Mouse (Mus musculus) c-Kit-positive CD71-positive TER-119-negative erythroid progenitor cells, embryonic 14.5 days (primary cell): Measurements from ENCODE around the gene Ska2.

Experiments used
- DNase-seq: peaks from one replicate; pipeline ENCODE4 v3.0.0-alpha.2; 2013; ENCODE audit warnings: low read depth

Ska2 gene

DNA sequence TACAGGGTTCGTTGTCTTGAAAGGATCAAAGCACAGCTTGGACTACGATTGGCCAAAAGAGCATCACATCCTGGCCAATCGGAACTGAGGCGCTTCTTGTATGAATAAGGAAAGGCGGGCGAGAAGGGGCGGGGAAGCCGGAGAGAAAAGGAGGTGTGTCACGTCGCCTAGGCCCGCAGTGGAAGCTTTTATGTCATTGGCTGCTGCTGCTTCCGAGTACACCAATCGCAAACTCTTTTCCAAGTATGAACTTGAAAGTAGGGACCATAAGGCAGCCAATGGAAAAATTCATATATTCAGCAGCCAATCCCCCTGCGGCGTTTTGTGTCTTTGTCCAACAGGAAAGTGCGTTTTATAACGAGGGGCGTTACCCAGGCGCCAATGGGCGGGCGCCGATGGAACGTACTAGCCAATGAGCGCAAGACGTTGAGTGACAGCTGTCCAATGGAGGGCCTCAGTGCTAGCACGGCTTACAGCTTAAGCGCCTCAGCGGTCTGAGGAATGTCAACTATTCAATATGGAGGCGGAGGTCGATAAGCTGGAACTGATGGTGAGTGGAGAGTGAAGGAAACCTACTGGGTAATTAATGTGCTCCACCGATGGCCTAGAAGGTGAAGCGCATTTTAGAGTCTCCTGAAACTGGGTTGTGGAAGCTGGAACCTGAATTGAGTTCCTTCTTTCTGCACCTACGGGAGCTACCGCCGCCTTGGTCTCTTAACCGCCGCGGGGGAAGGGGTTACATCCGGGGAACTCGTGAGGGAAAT lies at the start of gene Ska2:
TSS of gene Ska2 (plus strand) at position 480 of the 764 bp plus-strand sequence.
- DNase-seq = peak; percentile 99

DNA sequence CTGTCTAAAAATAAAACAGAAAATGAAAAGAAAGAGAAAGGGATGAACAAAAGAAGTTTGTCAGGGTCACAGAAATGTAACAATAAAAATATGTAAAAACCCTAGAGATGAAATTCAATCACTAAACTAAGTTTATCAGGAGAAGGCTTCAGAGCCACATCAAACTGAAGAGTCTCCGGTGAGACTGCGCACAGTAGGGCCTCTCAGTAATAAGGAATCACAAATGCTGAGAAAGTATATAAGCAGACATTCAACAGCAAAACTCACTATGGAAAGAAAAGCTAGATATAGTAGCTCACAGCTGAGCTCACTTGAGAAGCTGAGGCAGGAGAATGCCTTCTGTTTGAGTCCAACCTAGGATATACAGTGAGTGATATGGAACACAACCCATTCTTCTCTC lies 48.6 kb upstream of the Ska2 start:
- no peak for DNase-seq

DNA sequence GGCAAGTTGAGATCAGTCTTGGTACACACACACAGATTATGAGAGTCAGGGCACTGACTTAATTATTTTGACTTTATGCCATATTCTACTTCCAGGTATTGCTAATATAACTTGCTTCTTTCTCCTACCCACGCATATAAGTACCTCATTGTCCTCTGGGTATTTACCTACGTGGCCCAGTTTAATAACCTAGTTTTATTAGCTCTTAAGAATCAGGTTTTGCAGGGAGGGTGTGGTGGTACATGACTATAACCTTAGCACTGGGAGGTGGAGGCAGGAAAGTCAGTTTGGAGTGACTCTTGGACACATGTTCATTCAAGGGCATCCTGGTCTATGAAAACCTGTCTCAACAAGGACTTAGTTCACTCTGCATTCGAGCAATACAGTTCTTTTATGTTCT lies 46.9 kb upstream of the Ska2 start:
- DNase-seq = no peak

DNA sequence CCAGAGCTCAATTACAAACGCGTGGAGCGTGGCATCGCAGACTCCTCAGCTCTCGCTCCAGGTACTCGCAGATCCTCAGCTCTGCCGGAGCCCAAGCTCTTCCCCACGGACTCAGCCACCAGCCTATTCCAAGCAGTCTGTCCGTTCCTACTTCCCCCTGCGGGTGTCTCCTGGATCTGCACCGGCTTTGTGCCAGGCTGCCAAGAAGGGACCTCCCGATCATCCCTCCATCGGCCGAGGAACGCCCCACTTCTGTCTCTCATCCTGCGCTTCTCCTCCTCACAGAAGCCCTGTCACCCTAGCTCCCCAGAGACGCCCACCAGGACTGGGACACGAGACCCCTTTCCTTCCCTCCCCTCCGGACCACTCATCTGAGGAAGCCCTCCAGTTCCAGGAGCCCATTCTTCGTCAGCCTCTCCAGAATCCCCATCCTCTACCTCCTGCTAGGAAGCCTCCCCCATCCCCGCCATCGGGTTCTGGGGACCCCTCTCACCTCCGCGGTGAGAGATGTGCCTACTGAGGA lies 35.6 kb upstream of the Ska2 start:
- peak; percentile 49 for DNase-seq

DNA sequence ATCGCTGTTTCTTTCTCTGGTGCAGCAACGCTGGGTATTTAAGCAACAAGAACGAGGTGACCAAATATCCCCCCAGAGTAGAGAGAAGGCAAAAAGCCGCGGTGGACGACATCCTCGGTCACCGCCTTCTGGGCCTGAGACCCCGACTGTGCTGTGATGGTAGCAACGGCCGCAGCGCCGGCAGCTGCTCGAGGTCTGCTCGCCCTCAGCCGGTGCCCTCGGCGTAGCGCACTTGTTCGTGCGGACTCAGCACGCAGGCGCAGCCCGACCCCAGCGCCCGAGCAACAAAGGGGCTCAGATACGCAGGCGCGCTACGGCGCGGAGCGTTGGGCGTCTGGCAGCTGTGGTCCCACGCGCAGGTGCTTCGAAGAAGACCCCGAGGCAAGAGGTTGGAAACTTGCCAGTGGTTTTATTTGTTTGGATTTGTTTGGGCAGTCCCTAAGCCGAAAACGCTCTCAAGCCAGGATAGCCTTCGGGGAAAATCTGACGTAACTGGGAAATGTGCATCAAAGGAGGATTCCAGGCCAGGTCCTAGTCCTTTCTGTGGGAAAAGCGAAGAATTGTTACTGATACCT lies 35.1 kb upstream of the Ska2 start, which contains the start of gene Gdpd1:
TSS of gene Gdpd1 (minus strand) at position 197 of the 575 bp plus-strand sequence.
- peak; percentile 88 for DNase-seq

DNA sequence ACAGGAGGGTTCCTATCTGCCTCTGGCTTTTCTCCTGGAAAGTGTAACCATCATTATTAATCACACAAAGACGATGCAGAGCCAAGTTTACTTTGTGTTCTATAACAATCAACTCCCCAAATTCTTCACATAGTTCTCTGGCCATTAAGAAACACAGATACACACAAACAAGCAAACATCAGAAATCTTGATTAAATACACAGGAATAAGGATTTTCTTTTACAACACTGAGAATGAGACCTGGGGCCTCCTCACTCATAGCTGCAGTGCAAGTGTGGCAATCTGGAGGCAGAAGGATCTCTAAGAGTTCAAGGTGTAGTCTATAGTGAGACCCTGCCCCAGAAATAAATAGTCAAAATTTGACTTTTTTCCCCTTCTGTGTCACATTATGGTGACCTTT lies 25.3 kb upstream of the Ska2 start:
- no peak for DNase-seq

DNA sequence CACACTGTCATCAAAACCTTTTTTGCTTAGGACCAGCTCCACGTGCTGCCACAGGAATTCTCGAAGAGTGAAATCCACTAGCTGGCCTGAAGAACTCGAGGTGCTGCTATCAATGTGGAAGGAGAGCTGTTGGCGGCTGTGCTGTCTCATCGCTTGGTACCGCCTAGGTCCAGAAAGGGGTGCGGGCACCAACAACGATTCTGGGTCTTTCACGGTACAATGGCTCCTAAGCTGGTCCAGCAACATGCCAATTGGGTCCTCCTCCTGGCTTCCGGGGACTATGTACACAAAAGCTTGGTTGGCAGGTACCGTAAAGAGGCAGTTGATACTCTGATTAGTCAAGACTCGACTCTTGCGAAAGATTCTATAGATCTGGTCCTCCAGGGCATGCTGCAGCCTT lies 23.6 kb upstream of the Ska2 start:
- no peak for DNase-seq

DNA sequence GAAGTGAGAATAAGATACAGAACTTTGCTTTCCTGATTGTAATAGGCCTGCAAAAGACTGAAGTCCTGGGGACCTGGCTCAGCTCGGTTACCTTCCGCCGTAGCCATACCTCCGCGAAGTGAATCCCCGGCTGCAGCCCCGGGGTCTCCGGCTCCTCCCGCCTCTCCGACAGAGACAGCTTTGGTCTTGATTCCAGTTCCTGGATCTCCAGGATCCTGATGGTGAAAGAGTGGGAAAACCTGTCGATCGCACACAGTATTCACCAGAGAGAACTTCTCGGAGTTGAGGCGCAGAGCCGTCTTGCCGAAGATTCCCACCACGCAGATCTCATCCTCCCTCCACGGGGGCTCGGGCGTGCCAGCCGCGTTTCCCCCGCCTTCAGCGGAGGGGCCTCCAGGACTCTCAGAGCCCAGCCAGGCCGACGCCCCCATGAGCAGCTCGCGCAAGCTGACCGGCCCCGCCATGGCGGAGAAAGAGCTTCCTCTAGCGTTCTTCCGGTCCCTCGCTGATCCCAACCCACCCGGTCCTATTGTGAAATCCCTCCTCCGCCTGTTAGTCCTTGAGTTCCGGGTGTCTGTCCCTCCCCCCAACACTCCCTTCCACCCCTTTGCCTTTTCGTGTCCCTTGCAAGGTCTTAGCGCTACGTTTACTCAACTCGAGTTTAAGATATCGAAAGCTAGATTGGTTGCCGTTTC lies 22.6 kb upstream of the Ska2 start, which contains the start of gene Smg8:
TSS of gene Smg8 (minus strand) at position 485 of the 695 bp plus-strand sequence.
- peak; percentile 89 for DNase-seq

DNA sequence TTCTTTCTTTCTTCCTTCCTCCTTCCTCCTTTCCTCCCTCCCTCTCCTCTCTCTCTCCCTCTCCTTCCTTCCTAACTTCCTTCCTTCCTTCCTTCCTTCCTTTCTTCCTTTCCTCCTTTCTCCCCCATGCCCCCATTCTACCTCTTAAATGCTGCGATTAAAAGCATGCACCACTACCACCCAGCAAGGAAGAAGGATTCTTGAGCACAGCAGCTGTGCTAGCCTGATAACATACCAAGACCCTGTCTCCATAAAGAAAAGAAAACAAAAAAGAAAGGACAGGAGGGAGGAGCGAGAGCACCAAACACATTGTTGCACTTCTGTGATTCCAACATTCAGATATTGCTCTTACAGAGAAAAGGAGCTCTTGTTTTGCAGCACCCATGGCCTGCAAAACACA lies 21.9 kb upstream of the Ska2 start:
- DNase-seq = no peak

DNA sequence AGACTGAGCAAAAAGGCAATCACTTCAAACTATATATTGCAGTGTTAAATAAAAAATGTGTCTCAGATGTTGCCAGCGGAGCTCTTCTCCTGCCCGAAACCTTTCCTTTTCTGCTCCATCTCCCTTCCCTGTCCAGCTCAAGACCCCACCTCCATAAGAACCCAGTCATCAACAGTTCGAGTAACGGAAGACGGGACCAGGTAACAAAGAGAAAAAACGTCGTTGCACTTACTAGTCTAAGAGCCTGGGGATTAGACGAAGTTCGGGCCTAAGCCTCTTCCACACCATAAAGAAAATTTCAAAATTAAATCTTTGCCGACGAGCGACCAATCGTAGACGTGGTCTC lies 652 bp upstream of the Ska2 start, which contains the start of gene Prr11:
TSS of gene Prr11 (minus strand) at position 300 of the 346 bp plus-strand sequence.
- DNase-seq = no peak

DNA sequence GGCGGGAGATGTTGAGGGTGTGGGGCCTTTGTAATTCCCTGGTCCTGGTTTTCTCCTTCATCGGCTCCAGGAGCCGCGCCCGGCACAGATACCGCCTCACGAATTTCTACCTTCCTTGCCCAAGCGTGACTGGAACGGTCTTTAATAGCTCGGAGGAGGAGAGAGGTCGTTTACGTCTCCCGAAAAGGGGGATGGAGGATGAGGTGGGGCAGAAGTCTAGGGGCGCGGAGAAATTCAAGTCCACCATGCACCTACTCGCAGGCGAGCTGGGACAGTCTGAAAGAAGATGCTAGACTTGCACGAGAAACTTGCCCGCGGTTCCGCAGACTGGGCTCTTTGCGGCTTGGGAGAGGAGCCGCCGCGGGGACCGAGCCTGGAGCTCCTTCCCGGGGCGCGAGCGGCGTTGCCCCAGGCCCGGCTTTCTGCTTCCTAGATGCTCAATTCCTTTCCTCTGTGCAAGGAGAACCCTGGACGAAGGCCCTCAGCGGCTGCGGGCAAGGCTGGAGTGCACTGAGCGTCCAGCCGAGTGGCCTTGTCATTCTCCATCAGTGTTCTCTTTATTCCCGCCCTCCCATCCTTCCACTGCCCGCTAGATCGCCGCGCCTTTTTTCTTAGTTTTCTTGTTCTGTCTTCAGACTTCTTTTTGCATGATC lies 611 bp downstream of the Ska2 start:
- DNase-seq = no peak

DNA sequence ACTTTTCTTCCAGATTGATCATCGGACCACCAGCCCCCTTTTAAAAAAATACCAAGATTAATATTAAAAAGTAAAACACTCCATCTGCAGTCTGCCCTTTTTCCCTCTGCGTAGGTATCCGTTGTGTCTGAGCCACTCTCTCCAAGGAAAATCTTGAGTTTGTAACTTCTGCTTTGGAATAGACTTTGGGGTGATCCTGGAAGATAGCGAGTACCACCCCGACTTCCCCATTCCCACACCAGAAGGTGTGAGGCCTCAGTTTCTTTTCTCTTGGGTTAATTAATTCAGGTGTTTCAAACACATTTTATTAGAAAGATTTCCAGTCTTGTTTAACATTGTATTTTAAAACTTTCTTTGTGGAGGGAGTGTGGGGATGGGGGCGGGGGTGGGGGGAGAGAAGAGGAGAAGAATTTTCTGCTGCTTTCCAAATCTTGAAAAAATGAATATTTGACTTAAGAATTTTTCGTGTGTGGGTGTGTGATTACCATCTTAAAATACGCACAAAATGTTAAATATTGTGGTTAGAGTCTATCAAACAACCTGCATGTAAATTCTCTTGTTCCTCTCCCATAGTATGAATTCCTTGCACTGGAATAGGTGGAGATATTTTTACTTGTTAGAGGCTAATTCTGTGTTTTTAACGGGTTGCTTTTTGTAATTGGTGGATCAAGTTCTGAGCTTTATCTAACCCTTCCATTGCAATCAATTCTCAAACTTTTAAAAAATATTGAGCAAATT lies 1.3 kb downstream of the Ska2 start:
- DNase-seq = no peak

DNA sequence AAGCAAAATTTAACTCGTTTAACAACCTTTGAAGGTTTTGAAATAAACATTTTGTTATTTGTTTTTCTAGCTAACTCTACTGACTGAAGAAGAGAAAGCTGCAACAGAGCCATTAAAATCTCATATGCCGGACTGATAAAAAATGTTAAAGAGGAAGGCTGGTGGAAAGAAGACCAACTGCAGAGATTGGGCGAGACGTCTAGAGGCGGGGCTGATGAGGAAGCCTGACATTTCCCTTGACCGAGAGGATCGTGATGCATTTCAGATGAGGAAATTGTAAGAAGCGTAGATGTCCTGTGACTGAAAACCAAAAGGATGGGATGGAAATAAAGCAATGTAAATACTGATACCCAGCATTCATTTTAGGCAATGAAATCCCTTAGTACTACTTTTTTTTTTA lies 12.8 kb downstream of the Ska2 start:
- DNase-seq = no peak

DNA sequence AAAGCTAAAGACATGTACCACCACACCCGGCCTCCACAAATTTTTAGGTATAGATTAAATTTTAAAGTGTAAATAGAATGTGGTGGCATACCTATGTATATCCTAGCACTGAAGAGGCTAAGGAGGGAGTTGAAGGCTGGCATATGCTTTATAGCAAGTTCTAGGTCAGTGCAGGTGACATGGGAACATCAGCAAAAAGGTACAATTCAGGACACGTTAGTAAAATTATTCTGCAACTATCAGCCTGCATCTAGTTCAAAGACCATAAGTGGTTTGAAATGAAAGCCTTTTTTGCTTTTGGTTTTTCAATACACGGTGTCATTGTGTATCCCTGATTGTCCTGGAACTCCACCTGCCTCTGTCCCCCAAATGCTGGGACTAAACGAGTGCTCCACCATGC lies 16.5 kb downstream of the Ska2 start:
- no peak for DNase-seq

DNA sequence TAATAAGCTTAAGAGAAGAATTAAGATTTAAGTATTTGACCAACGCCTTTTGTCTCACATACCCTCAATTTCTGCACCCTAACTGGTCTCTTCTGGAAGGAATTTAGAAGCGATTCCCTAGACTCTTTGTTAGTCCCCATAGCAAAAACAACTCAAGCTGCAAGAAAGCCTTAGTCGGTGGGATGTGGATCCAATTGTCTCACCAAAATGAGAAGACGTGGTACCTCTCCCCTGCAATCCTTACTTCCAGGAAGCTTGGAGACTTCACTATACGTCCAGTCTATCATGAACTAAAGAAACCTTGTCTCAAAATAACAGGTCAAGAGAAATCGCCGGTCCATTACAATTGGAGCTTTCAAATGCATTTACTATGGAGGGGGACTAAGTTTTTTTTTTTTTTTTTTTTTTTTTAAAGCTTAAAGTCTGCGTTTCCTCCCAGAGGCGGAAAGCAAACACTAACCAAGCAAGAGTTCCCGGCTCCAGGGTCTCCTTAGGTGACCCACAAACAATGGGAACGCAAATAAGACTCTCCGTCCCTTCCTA lies 17.3 kb downstream of the Ska2 start:
- no peak for DNase-seq

DNA sequence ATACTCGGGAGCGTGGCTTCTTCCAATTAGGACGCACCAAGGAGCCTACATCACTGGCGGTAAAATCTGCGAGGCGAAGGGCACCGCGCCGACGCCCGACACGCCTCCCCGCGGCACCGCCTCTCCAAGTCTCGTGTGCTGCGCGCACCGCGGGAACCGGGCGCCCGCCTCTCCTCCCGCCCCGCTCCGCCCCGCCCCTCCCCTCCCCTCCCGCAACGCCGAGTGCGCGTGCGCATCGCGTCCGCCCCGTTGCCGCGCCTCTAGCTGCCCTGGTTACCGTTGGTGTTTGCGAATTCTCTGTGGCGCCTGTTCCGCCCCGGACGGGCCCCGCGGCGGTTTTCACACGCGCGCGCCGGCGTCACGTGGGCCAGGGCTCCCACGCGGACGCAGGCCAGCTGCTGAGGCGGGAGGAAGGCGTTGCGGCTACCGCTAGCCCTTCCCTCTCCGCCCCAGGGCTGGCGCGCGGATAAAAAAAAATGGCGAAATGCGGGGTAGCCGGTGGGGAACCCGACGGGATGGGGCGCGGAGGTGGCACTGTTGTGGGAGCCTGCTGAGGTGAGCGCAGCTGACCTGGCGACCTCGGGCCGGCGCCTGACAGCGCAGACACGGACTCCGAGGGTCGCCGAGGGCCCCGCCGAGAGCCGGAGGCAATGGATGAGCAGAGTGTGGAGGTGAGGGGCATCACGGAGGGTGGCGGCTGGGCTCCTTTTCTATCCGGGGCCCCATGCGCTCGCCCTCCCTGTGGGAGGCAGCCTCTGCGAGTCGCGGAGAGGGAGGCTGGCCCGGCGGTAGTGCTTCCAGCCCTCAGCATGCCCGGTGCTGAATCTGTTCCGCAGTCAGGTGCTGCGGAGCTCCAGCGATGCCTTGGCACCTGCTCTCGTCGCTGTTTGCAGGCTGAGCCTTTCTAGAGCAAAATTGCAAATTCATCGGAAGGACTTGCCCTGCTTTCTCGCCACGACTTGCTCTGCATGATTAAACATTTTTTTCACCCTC lies 18.1 kb downstream of the Ska2 start, which contains the start of gene Trim37:
TSS of gene Trim37 (plus strand) at position 254 of the 993 bp plus-strand sequence.
- peak; percentile 83 for DNase-seq

DNA sequence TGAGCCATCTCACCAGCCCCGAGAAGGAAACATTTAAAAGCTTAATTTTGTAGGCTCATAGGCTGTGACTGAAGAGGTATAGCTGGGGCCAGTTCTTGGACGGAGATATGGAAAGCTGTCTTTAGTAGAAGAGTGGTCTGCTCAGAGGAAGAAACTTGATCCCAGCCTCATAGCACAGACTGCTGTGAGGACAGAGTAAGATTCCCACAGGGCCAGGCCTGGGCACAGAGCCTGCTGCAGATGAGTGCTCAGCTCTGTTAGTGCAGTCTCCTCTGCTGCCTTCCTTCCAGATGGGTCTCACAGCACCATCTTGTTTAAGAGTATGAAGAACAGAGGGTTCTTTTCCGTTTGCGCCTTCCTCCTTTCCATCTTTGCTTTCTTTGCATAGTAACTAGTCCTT lies 27.2 kb downstream of the Ska2 start:
- no peak for DNase-seq

DNA sequence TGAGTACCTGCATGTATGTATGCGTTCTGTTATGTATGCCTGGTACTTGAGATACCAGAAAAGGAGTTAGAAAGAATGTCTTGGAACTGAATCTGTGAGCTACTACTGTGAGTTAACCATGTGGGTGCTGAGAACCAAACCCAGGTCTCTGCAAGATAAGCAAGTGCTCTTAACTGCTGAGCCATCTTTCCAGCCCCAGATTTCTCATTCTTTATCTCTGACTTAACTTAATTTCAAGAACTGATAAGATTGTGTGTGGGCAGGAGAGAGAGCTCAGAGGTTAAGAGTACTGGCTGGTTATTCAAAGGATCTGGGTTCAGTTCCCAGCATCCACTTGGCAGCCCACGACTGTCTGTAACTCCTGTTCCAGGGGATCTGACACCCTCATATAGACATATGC lies 49.0 kb downstream of the Ska2 start:
- DNase-seq = no peak

DNA sequence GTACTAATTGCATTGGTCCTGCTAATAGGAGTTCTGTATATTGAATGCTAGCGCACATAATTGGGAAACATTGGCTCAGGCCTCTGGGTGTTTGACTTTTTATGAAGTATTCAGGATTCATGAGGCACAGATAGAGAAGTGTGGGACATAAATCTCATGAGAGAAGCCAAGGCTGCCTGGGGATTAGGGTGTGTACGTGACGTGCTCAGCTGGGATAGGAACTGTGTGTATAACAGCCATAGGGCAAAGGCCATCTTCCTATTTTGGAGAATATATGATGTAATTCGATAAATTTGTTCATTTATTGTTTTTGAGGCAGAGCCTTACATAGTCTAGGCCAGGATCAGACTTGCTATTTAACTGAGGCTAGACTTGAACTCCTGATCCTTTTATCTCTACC lies 53.7 kb downstream of the Ska2 start:
- DNase-seq = no peak

DNA sequence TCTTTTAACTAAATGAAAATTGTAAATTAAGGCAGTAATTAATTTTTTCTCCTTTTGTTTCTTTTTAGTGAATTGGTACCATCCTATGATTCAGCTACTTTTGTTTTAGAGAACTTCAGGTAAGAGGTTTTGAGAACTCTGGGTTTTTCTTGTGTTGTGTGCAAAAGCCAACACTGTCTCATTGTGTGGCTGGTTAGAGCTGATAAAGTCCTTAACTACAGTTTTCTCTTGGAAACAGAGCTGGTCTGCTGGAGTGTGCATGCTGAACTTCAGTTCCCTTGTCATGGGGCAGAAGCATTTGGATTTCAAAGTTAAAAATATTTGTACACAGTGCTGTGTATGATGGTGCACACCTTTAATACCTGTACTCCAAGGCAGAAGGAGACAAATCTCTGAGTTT lies 54.7 kb downstream of the Ska2 start:
- DNase-seq = peak; percentile 2
